Mouse (Mus musculus) cerebellum, adult 11-12 months (tissue): ENCODE measurements at regions not wholly inside any gene's neighbourhood (a gene's known extent, or its start where the extent isn't known, plus 50 kb on each side); places are given as distances from the start of the nearest gene placed in this dataset.

Source experiments
- DNase-seq: peaks from one replicate; pipeline ENCODE4 v3.0.0; 2022

GRCm38 (mm10) chr9:85520941-85521340 lies 193.8 kb upstream of the Tent5a start:
- DNase-seq: no peak

GRCm38 (mm10) chr9:85499006-85499405 lies 171.9 kb upstream of the Tent5a start:
- no peak for DNase-seq

GRCm38 (mm10) chr9:85497348-85497747 lies 170.2 kb upstream of the Tent5a start:
- DNase-seq: no peak

- no peak for DNase-seq
Measured at GRCm38 (mm10) chr9:85496506-85497239, 169.5 kb upstream of the Tent5a start.

- no peak for DNase-seq
Measured at GRCm38 (mm10) chr9:85495056-85495455, 167.9 kb upstream of the Tent5a start.

- no peak for DNase-seq
Measured at GRCm38 (mm10) chr9:85493760-85494159, 166.6 kb upstream of the Tent5a start.

- no peak for DNase-seq
Measured at GRCm38 (mm10) chr9:85490367-85490766, 163.2 kb upstream of the Tent5a start.

GRCm38 (mm10) chr9:85487915-85488314 lies 160.8 kb upstream of the Tent5a start:
- no peak for DNase-seq

GRCm38 (mm10) chr9:85487052-85487668 lies 160.0 kb upstream of the Tent5a start:
- no peak for DNase-seq

GRCm38 (mm10) chr9:85485749-85486148 lies 158.6 kb upstream of the Tent5a start:
- no peak for DNase-seq

- DNase-seq: no peak
Measured at GRCm38 (mm10) chr9:85483248-85483647, 156.1 kb upstream of the Tent5a start.

- no peak for DNase-seq
Measured at GRCm38 (mm10) chr9:85480566-85480965, 153.4 kb upstream of the Tent5a start.

- no peak for DNase-seq
Measured at GRCm38 (mm10) chr9:85475214-85475613, 148.1 kb upstream of the Tent5a start.

- no peak for DNase-seq
Measured at GRCm38 (mm10) chr9:85470264-85470821, 143.2 kb upstream of the Tent5a start.

- DNase-seq: no peak
Measured at GRCm38 (mm10) chr9:85469288-85469687, 142.1 kb upstream of the Tent5a start.

- no peak for DNase-seq
Measured at GRCm38 (mm10) chr9:85466671-85467070, 139.5 kb upstream of the Tent5a start.

GRCm38 (mm10) chr9:85459062-85459805 lies 132.1 kb upstream of the Tent5a start:
- DNase-seq: no peak

- DNase-seq: no peak
Measured at GRCm38 (mm10) chr9:85458356-85458755, 131.2 kb upstream of the Tent5a start.

- no peak for DNase-seq
Measured at GRCm38 (mm10) chr9:85457400-85457799, 130.3 kb upstream of the Tent5a start.

- DNase-seq: no peak
Measured at GRCm38 (mm10) chr9:85455382-85455781, 128.2 kb upstream of the Tent5a start.

GRCm38 (mm10) chr9:85452196-85452857 lies 125.2 kb upstream of the Tent5a start:
- DNase-seq: no peak

- no peak for DNase-seq
Measured at GRCm38 (mm10) chr9:85451349-85451748, 124.2 kb upstream of the Tent5a start.

- no peak for DNase-seq
Measured at GRCm38 (mm10) chr9:85450877-85451276, 123.7 kb upstream of the Tent5a start.
